Mouse (Mus musculus) MEL (cell line): ENCODE results near the gene Usp49. TPM values are rescaled to one million over a fixed set of nuclear protein-coding genes. Genes with fewer than 3 reads are reported as not detected.

Experiments used
- DNase-seq: peaks from one replicate; pipeline ENCODE4 v3.0.0; 2011; ENCODE audit warnings: low read depth, low spot score
- H3K27ac ChIP-seq: 2 replicates; pipeline ENCODE4 v1.5.1; 2012; ENCODE audit warnings: low read depth, mild to moderate bottlenecking, control low read depth, low read length, moderate library complexity; ENCODE audit not compliant: control insufficient read depth
- H3K27me3 ChIP-seq, 2 experiments: fragments of 150-350 bp in 1 of 2; sonication (generic) in 1 of 2; 2 replicates each; pipeline ENCODE4 v1.6.1; 2012; ENCODE audit warnings: low read length in 2 of 2, mild to moderate bottlenecking in 2 of 2, improper control_type of control experiment in 1 of 2, moderate library complexity in 1 of 2; ENCODE audit not compliant: insufficient read depth in 2 of 2, control insufficient read depth in 1 of 2
- H3K36me3 ChIP-seq, 2 experiments: 2 replicates each; pipeline ENCODE4 v1.6.1; 2012 to 2014; ENCODE audit warnings: low read length in 2 of 2, improper control_type of control experiment in 1 of 2, inconsistent platforms in 1 of 2, mild to moderate bottlenecking in 1 of 2; ENCODE audit not compliant: insufficient read depth in 2 of 2, control insufficient read depth in 1 of 2
- H3K4me1 ChIP-seq, 2 experiments: fragments of 150-350 bp in 1 of 2; sonication (generic) in 1 of 2; 2 replicates each; pipeline ENCODE4 v1.6.1; 2012; ENCODE audit warnings: low read length in 2 of 2, improper control_type of control experiment in 1 of 2, mild to moderate bottlenecking in 1 of 2; ENCODE audit not compliant: insufficient read depth in 2 of 2, control insufficient read depth in 1 of 2
- H3K4me3 ChIP-seq, 2 experiments: fragments of 150-350 bp in 1 of 2; sonication (generic) in 1 of 2; 2 replicates each; pipeline ENCODE4 v1.5.1; 2012; ENCODE audit warnings: low read depth in 2 of 2, low read length in 2 of 2, mild to moderate bottlenecking in 2 of 2, moderate library complexity in 2 of 2, control low read depth in 1 of 2, improper control_type of control experiment in 1 of 2; ENCODE audit not compliant: control insufficient read depth in 1 of 2, insufficient read depth in 1 of 2
- H3K79me2 ChIP-seq: 2 replicates; pipeline ENCODE4 v1.6.1; 2012; ENCODE audit warnings: mild to moderate bottlenecking, low read length, moderate library complexity; ENCODE audit not compliant: control insufficient read depth, poor library complexity, insufficient read depth
- H3K9ac ChIP-seq: 2 replicates; pipeline ENCODE4 v1.6.1; 2012; ENCODE audit warnings: low read depth, mild to moderate bottlenecking, control low read depth, low read length, moderate library complexity; ENCODE audit not compliant: control insufficient read depth, poor library complexity, severe bottlenecking
- H3K9me3 ChIP-seq: fragments of 150-350 bp; sonication (generic); replicated peaks from 2 replicates; pipeline ENCODE4 v1.6.1; 2012; ENCODE audit warnings: mild to moderate bottlenecking, low read length, improper control_type of control experiment, moderate library complexity; ENCODE audit not compliant: insufficient read depth
- BHLHE40 ChIP-seq: IDR thresholded peaks from 2 replicates; pipeline ENCODE4 v1.6.1; 2012; ENCODE audit warnings: low read depth, mild to moderate bottlenecking, inconsistent platforms, low read length, improper control_type of control experiment, borderline replicate concordance
- CHD1 ChIP-seq: IDR thresholded peaks from 2 replicates; pipeline ENCODE4 v1.6.1; 2012; ENCODE audit warnings: low read depth, mild to moderate bottlenecking, inconsistent platforms, low read length, improper control_type of control experiment
- CHD2 ChIP-seq: IDR thresholded peaks from 2 replicates; pipeline ENCODE4 v1.6.1; 2011; ENCODE audit warnings: low read length, improper control_type of control experiment
- ELF1 ChIP-seq: IDR thresholded peaks from 2 replicates; pipeline ENCODE4 v1.6.1; 2014; ENCODE audit warnings: low read depth, mild to moderate bottlenecking, inconsistent platforms, low read length, improper control_type of control experiment, moderate library complexity
- EP300 ChIP-seq, 2 experiments: IDR thresholded peaks; 2 replicates each; pipeline ENCODE4 v1.6.1; 2011; ENCODE audit warnings: improper control_type of control experiment in 2 of 2, low read length in 2 of 2, low read depth in 1 of 2, mild to moderate bottlenecking in 1 of 2
- ETS1 ChIP-seq: IDR thresholded peaks from 2 replicates; pipeline ENCODE4 v1.6.1; 2012; ENCODE audit warnings: low read depth, mild to moderate bottlenecking, inconsistent platforms, low read length, improper control_type of control experiment, moderate library complexity
- GABPA ChIP-seq: IDR thresholded peaks from 2 replicates; pipeline ENCODE4 v1.6.1; 2012; ENCODE audit warnings: low read depth, mild to moderate bottlenecking, inconsistent platforms, low read length, improper control_type of control experiment, moderate library complexity
- GATA1 ChIP-seq: IDR thresholded peaks from 2 replicates; pipeline ENCODE4 v1.6.1; 2011; ENCODE audit warnings: low read depth, low read length, improper control_type of control experiment
- MAZ ChIP-seq: IDR thresholded peaks from 2 replicates; pipeline ENCODE4 v1.6.1; 2012; ENCODE audit warnings: low read depth, mild to moderate bottlenecking, inconsistent platforms, low read length, improper control_type of control experiment
- RCOR1 ChIP-seq: IDR thresholded peaks from 2 replicates; pipeline ENCODE4 v1.6.1; 2012; ENCODE audit warnings: low read depth, mild to moderate bottlenecking, inconsistent platforms, low read length, improper control_type of control experiment
- SIN3A ChIP-seq: IDR thresholded peaks from 2 replicates; pipeline ENCODE4 v1.6.1; 2012; ENCODE audit warnings: low read length, improper control_type of control experiment, inconsistent platforms
- SMC3 ChIP-seq: IDR thresholded peaks from 2 replicates; pipeline ENCODE4 v1.6.1; 2011; ENCODE audit warnings: low read depth, low read length, improper control_type of control experiment
- TAL1 ChIP-seq: IDR thresholded peaks from 2 replicates; pipeline ENCODE4 v1.6.1; 2012; ENCODE audit warnings: mild to moderate bottlenecking, inconsistent platforms, low read length, moderate library complexity, mixed read lengths
- TBP ChIP-seq: IDR thresholded peaks from 2 replicates; pipeline ENCODE4 v1.8.0; 2011; ENCODE audit warnings: low read depth, low read length, improper control_type of control experiment
- TCF12 ChIP-seq: IDR thresholded peaks from 2 replicates; pipeline ENCODE4 v1.6.1; 2014; ENCODE audit warnings: low read depth, mild to moderate bottlenecking, inconsistent platforms, low read length, improper control_type of control experiment, moderate library complexity
- USF1 ChIP-seq: IDR thresholded peaks from 2 replicates; pipeline ENCODE4 v1.6.1; 2014; ENCODE audit warnings: low read depth, mild to moderate bottlenecking, inconsistent platforms, low read length, improper control_type of control experiment, moderate library complexity
- USF2 ChIP-seq, 2 experiments: IDR thresholded peaks; 2 replicates each; pipeline ENCODE4 v1.6.1; 2011 to 2012; ENCODE audit warnings: improper control_type of control experiment in 2 of 2, low read length in 2 of 2, borderline replicate concordance in 1 of 2, inconsistent platforms in 1 of 2, low read depth in 1 of 2, mild to moderate bottlenecking in 1 of 2; ENCODE audit not compliant: insufficient read depth in 1 of 2
- ZKSCAN1 ChIP-seq: IDR thresholded peaks from 2 replicates; pipeline ENCODE4 v1.6.1; 2012; ENCODE audit warnings: low read depth, mild to moderate bottlenecking, inconsistent platforms, low read length, improper control_type of control experiment, moderate library complexity
- ZMIZ1 ChIP-seq: IDR thresholded peaks from 2 replicates; pipeline ENCODE4 v1.6.1; 2012; ENCODE audit warnings: low read depth, mild to moderate bottlenecking, inconsistent platforms, low read length, improper control_type of control experiment, moderate library complexity
- polyA plus RNA-seq, 2 experiments: library from polyadenylated mRNA; stranded (reverse) in 1 of 2; unstranded in 1 of 2; fragments of >175 nt in 1 of 2; fragments of >200 nt in 1 of 2; gene quantifications; 2 replicates each; pipeline versions ENCODE4 v1.2.1 to v1.2.4; 2012; ENCODE audit warnings: low replicate concordance in 2 of 2, low read depth in 1 of 2; ENCODE audit not compliant: insufficient read length in 2 of 2, insufficient read depth in 1 of 2, missing spikeins in 1 of 2
- total RNA-seq: library from RNA; depleted of rRNA; stranded (reverse); fragments of 300-350 nt; gene quantifications from 2 replicates; pipeline ENCODE4 v1.2.3, GENCODE M21; 2012

The Usp49 gene
- total and polyA plus RNA-seq, 3 experiments = 5.2 to 16.1 TPM; not detected in 1

- TF ChIP-seq ZMIZ1 (peak; percentile 89), SMC3 (no peak), TAL1 (peak; percentile 99), RCOR1 (peak; percentile 76), GABPA (no peak), ELF1 (no peak; the same call in 1 of the 2 replicates), ZKSCAN1 (no peak), ETS1 (peak; percentile 92)
Observed at GRCm38 (mm10) chr17:47617605-47618307, 12.7 kb upstream of the Usp49 start (continued).

GRCm38 (mm10) chr17:47618556-47619311 is 11.8 kb upstream of the Usp49 start:
- peak overlapping the region; percentile 12; the same call in 1 of the 2 replicates for H3K9ac ChIP-seq
- peaks cover 20 to 34% of the 10 kb centered on the region in 2 experiments for H3K4me1 ChIP-seq
- no peaks in the 10 kb centered on the region for H3K9me3 ChIP-seq
- peak overlapping the region; percentile 99 for H3K27ac ChIP-seq
- DNase-seq = no peak
- H3K36me3 ChIP-seq = peaks cover 13 to 35% of the 10 kb centered on the region in 2 experiments
- H3K4me3 ChIP-seq = no peak overlapping the region
- peaks cover 34% of the 10 kb centered on the region for H3K79me2 ChIP-seq
- TF ChIP-seq CHD2 (no peak), CHD1 (0 out of 2 replicates have a peak, but pooled peaks have one; percentile 42)
- no peaks in the 10 kb centered on the region for H3K27me3 ChIP-seq

DNA sequence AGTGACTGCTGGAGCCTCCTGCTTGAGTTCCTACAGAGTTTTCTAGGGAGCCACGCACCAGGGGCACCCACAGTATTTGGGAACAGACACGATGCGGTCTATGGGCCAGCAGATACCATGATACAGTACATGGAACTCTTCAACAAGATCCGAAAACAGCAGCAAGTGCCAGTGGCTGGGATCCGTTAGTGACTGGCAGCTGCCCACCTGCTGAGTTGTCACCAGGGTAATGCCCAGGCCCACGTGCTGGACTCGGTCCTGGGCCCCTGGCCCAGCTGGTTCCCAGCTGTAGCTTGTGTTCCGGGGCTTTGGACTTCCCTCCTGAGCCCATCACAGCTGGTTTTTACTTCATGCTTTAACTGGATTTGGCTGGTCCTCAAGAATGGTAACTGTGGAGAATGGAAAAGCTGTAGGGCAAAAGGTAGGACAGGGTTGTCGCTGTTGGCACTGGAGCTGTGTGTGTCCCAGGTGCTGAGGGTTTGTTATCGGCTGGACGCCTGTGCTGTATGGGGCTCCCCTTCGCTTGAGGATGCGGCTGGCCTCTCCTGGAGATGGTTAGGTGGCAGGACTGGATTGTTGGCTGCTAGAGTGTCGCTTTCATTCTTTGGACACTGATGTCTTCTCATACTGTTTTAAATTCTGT is 7.5 kb upstream of the Usp49 start:
- Histone ChIP-seq H3K4me3 (no peak overlapping the region), H3K4me1 (peaks cover 5 to 17% of the 10 kb centered on the region in 2 experiments; a peak in 3 of 4 replicates), H3K79me2 (peaks cover 17% of the 10 kb centered on the region), H3K27me3 (no peaks in the 10 kb centered on the region), H3K9me3 (no peaks in the 10 kb centered on the region)
- TF ChIP-seq MAZ (no peak), EP300 (IDR thresholded peaks at IDR 0.05; ENCODE audit: low read depth in 1 of 2, low read length in 2 of 2) (no peak), USF1 (no peak), SIN3A (no peak), TAL1 (no peak), TCF12 (no peak), TBP (no peak), USF2 (IDR thresholded peaks at IDR 0.05; ENCODE audit: borderline replicate concordance in 1 of 2, insufficient read depth in 1 of 2, low read depth in 1 of 2, low read length in 2 of 2) (no peak), BHLHE40 (no peak), GATA1 (no peak)
- TF ChIP-seq, all 39 proteins: peak for 0
- no peak overlapping the region for H3K27ac ChIP-seq
- DNase-seq = no peak
- no peak overlapping the region for H3K9ac ChIP-seq
- peaks cover 13% of the 10 kb centered on the region in 2 experiments for H3K36me3 ChIP-seq
